Mouse (Mus musculus): Measurements from ENCODE around the gene Tmtc4.

The Tmtc4 gene

GRCm38 (mm10) chr14:122974854-122975570, 8.8 kb downstream of the Tmtc4 start:
- DNase-seq (ENCODE audit: low spot score) = no peak

- no peak for DNase-seq (ENCODE audit: low spot score)
Measured at GRCm38 (mm10) chr14:122973091-122973490, 10.7 kb downstream of the Tmtc4 start.

GRCm38 (mm10) chr14:122968049-122968448, 15.8 kb downstream of the Tmtc4 start:
- DNase-seq (ENCODE audit: low spot score) = no peak

DNA sequence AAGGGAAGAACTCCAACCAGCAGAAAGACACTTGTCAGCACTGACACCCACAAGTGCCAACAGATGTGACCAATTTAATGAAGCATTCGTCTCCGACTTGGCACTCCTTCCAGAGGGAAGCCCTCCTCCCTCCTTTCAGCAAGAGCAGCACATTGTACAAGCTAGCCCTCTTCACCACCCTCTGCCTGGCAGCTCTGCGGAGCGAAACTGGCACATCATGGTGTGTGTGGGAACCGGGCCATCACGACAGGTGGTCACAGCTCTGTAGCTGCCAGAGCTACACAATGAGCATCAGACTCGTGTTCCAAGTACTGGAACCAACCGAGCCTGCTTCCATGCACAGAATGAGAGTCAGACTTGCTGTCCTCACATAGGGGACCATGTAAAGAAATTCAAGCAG, 25.9 kb downstream of the Tmtc4 start:
- DNase-seq (ENCODE audit: low spot score) = no peak

DNA sequence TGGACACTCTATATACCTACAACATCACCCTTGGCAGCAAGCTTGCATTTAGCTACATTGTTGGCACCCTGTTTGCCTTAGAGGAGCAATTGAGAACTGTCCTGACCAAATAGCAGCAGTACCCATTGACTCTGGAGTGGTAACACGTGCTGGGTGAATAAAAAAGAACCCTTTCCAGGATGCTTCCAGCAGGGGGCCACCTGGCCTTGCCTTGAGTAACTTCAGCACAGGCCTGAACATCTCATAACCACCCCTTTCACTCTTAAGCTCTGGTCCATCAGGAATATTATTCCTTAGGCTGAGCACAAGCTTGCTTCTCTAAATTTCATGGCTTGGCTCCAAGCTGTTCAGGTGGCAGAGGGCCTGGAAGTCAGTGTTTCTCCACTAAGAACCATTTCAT, 30.5 kb downstream of the Tmtc4 start:
- no peak for DNase-seq (ENCODE audit: low spot score)

- no peak for DNase-seq (ENCODE audit: low spot score)
Measured at GRCm38 (mm10) chr14:122952556-122952955, 31.3 kb downstream of the Tmtc4 start.

DNA sequence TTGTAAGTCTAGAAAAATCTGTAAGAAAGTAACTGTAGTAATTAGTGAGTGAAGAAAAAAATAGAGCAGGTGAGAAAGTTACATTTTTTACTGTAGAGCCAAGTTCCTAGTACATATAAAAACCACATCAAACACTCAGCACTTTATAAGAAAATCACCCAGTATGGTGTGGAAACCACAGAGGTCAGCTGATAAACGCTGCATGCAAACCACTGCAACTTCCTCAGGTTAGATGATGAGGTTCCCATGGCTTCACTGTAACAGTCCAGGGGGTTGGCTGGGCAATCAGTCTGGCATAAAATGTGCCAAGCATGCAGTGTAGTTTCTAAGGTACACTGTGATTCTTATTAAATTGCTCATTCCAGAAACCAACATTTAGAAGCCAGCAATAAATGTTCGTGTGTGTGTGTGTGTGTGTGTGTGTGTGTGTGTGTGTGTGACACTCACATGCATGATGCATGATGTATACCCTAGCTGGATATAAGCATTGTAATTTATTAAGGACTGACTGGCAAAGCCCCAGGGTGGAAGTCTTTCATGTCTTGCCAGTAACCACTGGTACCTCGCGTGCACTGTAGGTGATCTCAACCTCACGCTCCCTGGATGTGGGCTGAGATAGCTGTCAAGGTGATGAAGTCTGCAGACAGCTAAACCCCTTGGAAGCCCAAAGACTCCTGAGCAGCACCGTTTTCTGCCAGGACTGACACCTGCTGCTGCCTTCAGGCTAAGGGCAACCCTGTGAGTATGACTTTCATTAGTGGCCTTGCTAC, 32.0 kb downstream of the Tmtc4 start:
- DNase-seq (ENCODE audit: low spot score) = no peak

DNA sequence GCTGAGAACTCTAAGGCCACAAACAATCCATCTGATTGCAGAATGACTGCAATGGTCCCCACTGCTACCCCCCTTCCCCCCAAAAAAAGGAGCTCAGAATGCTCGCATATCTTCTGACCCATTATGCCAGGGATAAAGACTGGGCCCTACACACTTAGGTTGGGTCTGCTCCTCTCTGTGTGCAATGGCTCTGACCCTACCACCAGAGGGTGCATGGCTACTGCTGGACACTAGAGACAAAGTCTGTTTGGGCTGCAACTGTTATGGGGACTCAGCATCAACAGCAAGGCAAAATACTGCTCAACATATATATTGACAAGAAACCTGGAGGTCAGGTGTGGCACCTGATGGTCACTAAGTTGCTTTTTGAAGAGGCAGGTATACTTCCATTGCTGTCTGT, 32.9 kb downstream of the Tmtc4 start:
- DNase-seq (ENCODE audit: low spot score) = no peak

GRCm38 (mm10) chr14:122943475-122943853, 40.4 kb downstream of the Tmtc4 start:
- no peak for DNase-seq (ENCODE audit: low spot score)

- no peak for DNase-seq (ENCODE audit: low spot score)
Measured at GRCm38 (mm10) chr14:122942757-122943474, 40.9 kb downstream of the Tmtc4 start.

GRCm38 (mm10) chr14:122936460-122936859, 47.4 kb downstream of the Tmtc4 start:
- DNase-seq (ENCODE audit: low spot score) = no peak

DNA sequence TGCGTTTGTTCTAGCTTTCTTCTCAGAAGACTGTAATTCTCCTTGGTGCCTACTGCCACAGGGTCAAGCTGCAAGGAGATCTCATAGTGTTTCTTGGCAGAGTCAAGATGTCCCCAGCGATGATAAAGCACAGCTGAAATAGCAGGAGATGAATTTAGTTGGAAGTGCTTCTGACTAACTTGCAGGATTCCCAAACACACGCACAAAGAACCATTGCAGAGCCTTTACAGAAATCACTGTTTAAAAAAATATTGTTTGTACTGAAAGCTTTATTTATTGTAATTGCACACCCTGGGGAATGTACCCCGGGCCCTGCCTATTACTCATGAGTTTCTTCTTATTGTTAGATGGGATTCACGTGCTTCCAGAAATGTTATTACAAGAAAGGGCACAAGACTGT, 63.8 kb downstream of the Tmtc4 start:
- no peak for DNase-seq (ENCODE audit: low spot score)

DNA sequence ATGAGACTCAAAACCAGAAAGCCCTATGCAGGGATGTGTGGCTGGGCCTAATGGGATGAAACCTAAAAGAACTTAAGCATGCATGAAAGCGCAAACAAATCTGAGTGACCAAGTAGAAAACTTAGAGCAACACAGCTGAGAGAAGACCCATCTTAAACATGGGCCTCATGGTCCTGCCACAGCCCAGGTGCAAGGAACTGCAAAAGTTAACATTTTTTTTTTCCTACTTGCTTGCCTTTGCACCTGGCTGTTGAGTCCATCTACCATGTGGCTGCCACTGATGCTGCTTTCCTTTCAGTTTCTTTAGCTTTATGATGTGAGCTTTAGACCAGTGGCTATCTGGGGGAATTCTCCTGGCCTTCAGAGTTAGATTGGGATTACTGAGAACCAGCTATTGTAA, 66.2 kb downstream of the Tmtc4 start:
- DNase-seq (ENCODE audit: low spot score) = no peak

GRCm38 (mm10) chr14:122913657-122914056, 70.2 kb downstream of the Tmtc4 start, which contains the start of gene Ggact:
Gene Ggact (minus strand): TSS chr14:122913757.
- no peak for DNase-seq (ENCODE audit: low spot score)

DNA sequence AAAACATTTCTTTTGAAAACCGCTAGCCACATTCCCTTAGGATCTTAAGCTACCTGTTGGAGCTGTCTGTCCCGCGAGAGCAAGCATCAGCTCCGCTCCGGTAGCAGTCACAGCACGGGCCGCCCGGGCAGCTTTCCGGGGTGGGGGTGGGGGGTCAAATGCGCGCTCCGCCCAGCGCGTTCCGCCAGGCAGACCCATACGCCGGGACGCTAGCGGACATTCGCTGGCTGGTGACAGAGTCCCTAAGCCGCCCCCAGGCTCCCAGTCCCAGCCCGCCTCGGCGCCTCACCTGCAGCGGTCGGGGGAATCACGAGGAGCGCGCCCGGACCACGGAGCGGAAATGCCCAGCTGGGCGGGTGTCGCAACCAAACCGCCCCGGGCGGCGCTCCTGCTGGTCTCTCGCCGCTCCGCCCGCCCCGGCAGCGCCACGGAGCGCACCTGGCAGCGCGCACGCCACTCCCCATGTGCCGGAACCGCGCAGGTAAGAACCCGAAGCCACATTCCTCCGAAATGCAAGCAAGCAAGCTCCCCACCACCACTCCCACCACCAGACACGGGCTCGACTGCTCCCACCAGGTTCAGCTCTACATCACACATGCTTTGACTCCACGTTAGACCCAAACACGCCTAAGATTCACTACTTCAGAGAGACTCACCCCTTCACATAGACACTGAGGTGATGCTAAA, 70.9 kb downstream of the Tmtc4 start:
- DNase-seq (ENCODE audit: low spot score) = peak; percentile 51

DNA sequence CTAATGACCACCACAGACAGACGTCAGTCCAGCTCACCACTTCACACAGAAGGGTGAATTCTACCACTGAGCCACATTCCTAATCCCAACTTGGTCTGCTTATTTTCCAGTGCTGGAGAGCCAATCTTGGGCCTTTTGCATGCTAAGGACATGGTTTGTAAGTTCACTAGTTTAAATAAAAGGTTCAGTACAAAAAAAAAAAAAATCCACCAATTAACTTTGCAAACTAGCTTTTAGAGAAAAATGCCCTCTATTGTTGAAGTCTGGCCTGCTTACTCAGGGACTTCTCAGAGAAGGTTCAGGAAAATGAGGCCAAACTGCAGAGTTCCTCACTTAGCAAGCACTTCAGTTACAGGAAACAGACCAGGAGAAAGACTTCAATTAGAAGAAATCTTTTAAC, 71.7 kb downstream of the Tmtc4 start:
- DNase-seq (ENCODE audit: low spot score) = no peak

DNA sequence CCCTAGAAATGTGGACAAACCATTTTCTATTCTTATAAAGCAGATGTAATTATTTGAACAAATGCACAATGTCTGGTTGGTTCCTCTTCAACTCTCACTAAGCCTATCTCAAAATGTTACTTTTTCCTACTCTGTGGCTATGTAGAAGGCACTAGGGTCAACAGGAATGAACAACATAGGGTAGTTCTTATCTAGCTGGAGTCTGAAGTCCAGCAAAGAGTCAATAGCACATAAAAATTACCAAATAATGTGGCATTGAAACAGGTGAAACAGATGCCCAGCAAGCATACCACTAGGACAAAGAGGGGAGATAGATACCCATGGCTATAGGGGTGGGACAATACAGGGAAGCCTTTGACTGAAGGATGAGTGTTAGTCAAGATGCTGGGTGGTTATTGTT, 72.6 kb downstream of the Tmtc4 start:
- no peak for DNase-seq (ENCODE audit: low spot score)

DNA sequence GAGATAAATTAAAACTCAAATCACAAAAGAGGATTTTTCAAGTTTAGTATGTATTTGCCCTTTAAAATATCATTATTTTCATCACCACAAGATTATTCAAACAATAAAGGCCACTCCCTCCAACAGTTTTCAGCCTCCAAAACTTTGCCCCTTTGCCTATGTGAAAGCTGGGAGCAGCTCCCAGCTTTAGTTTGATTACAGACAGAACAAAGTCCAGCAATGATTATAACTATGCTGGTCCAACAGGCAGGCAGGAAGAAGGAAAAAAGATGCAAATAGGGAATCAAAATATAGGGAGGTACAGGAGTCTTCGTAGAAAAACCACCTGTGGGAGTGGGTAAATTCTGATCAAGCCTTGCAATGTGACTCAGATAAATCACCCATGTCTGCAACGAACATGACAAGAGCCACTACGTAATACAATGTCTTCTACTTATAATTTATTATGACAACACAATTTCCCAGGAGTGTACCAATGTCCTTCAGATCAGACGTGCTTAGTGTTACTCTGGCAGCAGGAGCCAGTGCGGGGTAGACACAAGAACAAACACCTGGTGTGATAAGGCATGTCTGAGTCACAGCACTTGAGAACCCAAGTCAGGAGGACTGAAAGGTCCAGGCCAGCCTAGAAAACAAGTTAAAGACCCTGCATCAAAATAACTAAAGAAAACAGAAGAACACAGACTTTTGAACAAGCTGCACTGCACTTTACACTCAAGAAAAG, 74.3 kb downstream of the Tmtc4 start:
- DNase-seq (ENCODE audit: low spot score) = no peak

DNA sequence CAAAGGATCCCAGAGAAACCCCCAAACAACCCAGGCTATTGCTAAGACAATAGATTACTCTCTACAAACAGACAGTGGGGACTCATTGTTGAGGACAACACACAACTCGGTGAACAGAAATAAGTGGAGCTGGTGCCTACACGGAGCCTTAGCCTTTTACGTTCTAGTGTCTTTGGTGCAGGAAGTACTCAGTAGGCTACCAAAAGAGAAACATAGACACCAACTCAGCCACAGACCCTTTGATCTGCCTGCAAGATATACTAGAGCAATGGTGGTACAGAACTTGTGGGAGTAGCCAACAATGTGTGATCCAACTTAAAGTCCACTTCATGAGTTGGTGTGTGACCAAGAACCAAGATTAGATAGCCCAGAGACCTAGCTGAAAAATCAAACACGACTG, 75.8 kb downstream of the Tmtc4 start:
- DNase-seq (ENCODE audit: low spot score) = no peak

- no peak for DNase-seq (ENCODE audit: low spot score)
Measured at GRCm38 (mm10) chr14:122905007-122905406, 78.8 kb downstream of the Tmtc4 start.

DNA sequence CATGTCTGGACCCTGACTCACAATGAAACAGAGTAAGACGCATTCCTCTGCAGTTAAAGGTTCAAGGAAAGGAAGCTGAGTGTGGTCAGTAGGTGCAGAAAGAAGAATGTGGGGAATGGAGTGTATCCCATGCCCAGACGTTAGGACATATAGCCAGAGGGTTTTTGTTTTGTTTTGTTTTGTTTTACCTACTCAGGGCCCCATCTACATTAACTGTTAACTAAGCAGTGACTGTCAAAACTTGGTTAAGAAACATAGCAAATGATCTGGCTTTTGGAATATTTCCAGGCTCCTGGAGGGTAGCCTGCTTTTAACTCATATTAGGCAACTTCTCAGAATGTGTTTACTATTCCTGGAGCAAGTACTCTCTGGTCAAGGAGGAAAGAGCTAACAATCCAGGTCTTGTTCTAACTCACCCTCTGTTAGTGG, 79.9 kb downstream of the Tmtc4 start:
- no peak for DNase-seq (ENCODE audit: low spot score)

DNA sequence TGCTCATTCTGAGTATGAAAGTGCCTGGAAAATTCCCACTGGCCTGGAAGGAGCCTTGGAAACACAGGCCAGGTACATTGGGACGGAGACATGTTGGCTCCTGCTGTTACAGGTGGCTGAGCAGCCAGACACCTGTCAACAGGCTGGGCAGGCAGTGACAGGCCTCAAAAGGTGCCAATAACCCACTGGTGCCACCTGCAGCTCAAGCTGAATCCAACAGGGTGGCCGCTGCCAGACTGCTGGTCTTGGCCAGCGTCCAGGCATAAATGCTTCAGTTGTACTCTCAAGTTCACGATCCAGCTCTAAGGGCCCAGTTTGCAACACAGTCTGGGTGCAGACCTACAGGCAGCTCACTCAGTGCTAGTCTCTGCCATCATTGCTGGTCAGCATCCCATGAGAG, 81.0 kb downstream of the Tmtc4 start:
- DNase-seq (ENCODE audit: low spot score) = no peak

Measured in spleen, adult 12 weeks (tissue).